ENCODE assay signal across 9 mouse cellular contexts in the genomic region with DNA sequence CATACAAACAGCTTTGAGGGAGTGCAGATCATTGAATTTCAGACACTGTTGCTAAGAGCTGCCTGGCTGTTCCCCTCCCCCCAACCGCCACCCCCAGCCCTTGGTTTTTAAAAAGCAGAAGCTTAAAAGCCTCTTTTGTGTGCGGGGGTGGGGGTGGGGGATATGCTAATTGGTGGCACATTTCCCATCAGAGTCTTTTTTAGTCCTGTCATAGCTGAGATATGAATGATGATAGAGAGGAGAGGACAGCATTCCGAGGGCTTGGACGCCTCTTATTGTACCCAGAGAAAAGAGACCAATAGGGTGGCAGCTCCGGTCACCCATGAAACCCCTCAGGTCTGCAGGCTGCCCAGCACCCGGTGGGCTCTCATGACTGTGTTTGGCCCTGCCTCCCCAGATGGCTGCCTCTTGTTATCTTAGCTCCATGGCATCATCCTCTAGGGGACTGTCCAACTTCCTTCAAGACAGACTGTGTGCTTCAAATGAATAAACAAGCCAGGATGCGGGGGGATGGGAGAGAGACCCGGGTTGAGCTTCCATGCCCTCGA.
DNase-seq lines count a peak whose midpoint lies in the region; TF ChIP-seq lines count a peak whose summit lies in the region.
"Had no signal": no experiment of that assay in that cellular context is flagged by ENCODE, and none has a peak within 500 bp of the region (broad histone marks: within the 10 kb centered on the region; RNA-seq: fewer than 3 reads in every experiment).

No protein-coding gene starts in this region.

- H3K9me3 ChIP-seq in heart, embryonic 10.5 days = no peaks in the 10 kb centered on the region
- H3K9me3 ChIP-seq in embryonic facial prominence, embryonic 10.5 days = no peaks in the 10 kb centered on the region

- peaks cover 5% of the 10 kb centered on the region; the same call in 1 of the 2 replicates for H3K27me3 ChIP-seq in heart, embryonic 10.5 days (ENCODE audit: insufficient read depth, poor library complexity, severe bottlenecking)
- no peaks in the 10 kb centered on the region for H3K27me3 ChIP-seq in heart, adult 2 months (ENCODE audit: control insufficient read depth, insufficient read depth, low read length)
- peaks cover 79% of the 10 kb centered on the region for H3K27me3 ChIP-seq in embryonic facial prominence, embryonic 10.5 days (replicated peaks; ENCODE audit: low read depth, poor library complexity, severe bottlenecking)

- no peaks in the 10 kb centered on the region for H3K36me3 ChIP-seq in heart, embryonic 10.5 days
- H3K36me3 ChIP-seq in heart, adult 2 months (ENCODE audit: control insufficient read depth, insufficient read depth, low read length) = no peaks in the 10 kb centered on the region
- no peaks in the 10 kb centered on the region for H3K36me3 ChIP-seq in embryonic facial prominence, embryonic 10.5 days (replicated peaks)

- 25% methylated on average over 9 of the region's 9 CpGs for WGBS in heart, embryonic 10.5 days
- 32% methylated on average over 9 of the region's 9 CpGs for WGBS in heart, adult 2 months
- WGBS in embryonic facial prominence, embryonic 10.5 days = 20% methylated on average over 9 of the region's 9 CpGs

- no peak for TF ChIP-seq CTCF in heart, adult 2 months (IDR thresholded peaks at IDR 0.05)

- no peak for TF ChIP-seq EP300 in heart, adult 2 months (IDR thresholded peaks at IDR 0.05; ENCODE audit: insufficient read depth, low read depth, low read length)

- H3K79me2 ChIP-seq in heart, adult 2 months (replicated peaks; ENCODE audit: control insufficient read depth, insufficient read depth, low read length) = no peaks in the 10 kb centered on the region

- no peak for TF ChIP-seq POLR2A in heart, adult 2 months (IDR thresholded peaks at IDR 0.05; ENCODE audit: insufficient read depth, low read depth, low read length)

- H3K9ac ChIP-seq in heart, adult 2 months (ENCODE audit: low read depth, low read length) = no peak overlapping the region

- intact Hi-C loops in heart, adult 2 months (cut with DNase I) = no loop called here

- 0 out of 2 replicates have a peak overlapping the region, but pooled peaks have one; percentile 42 for H3K27ac ChIP-seq in heart, embryonic 10.5 days
- no peak overlapping the region for H3K27ac ChIP-seq in heart, adult 2 months
- H3K27ac ChIP-seq in embryonic facial prominence, embryonic 10.5 days (replicated peaks) = peak overlapping the region; percentile 79

- H3K4me1 ChIP-seq in heart, embryonic 10.5 days = 0 out of 2 replicates have a peak, but pooled peaks cover 4% of the 10 kb centered on the region
- H3K4me1 ChIP-seq in heart, adult 2 months (ENCODE audit: control insufficient read depth, insufficient read depth, low read length) = no peaks in the 10 kb centered on the region
- peaks cover 20% of the 10 kb centered on the region for H3K4me1 ChIP-seq in embryonic facial prominence, embryonic 10.5 days

- no peak for DNase-seq in heart, embryonic 10.5 days (ENCODE audit: low spot score)
- no peak for DNase-seq in heart, adult 2 months
- peak; percentile 42 for DNase-seq in A20 (ENCODE audit: low read depth, low spot score)
- DNase-seq in embryonic facial prominence, embryonic 10.5 days (ENCODE audit: low spot score) = peak; percentile 62
- DNase-seq in layer of hippocampus, postnatal 36 days = peak; percentile 22 to 34
- peak; percentile 7 for DNase-seq in naive thymus-derived CD4-positive, alpha-beta T cell, adult 2 months (ENCODE audit: low read depth)
- no peak for DNase-seq in gastrocnemius, postnatal 4 days (ENCODE audit: low spot score in 2 of 2)
- DNase-seq in frontal cortex, adult 2 months (ENCODE audit: extremely low spot score in 1 of 2, low spot score in 1 of 2) = no peak

- H3K4me3 ChIP-seq in heart, embryonic 10.5 days = 0 out of 2 replicates have a peak overlapping the region, but pooled peaks have one; percentile 15
- no peak overlapping the region for H3K4me3 ChIP-seq in heart, adult 2 months
- H3K4me3 ChIP-seq in embryonic facial prominence, embryonic 10.5 days = peak overlapping the region; percentile 34
- H3K4me3 ChIP-seq: erythroblast, embryonic 14.5 days had no signal

Comparison
In these comparisons a context has a peak if more than half of its experiments do, and no peak if none do; other contexts are left out.
1. DNase-seq: peak in A20 (single experiment), embryonic facial prominence, embryonic 10.5 days (single experiment), layer of hippocampus, postnatal 36 days (2 of 2) and naive thymus-derived CD4-positive, alpha-beta T cell, adult 2 months (single experiment); none in heart, embryonic 10.5 days (single experiment), heart, adult 2 months (0 of 2), gastrocnemius, postnatal 4 days (0 of 2) and frontal cortex, adult 2 months (0 of 2).